28 mouse cellular contexts compared by ENCODE assay signal in genomic region chrX:74008063-74008462, GRCm38 (mm10). TPM values are rescaled to one million over a fixed set of nuclear protein-coding genes. Genes with fewer than 3 reads are reported as not detected.
DNase-seq lines count a peak whose midpoint lies in the region; ATAC-seq and TF ChIP-seq lines count a peak whose summit lies in the region.
"Had no signal": no experiment of that assay in that cellular context is flagged by ENCODE, and none has a peak within 500 bp of the region (broad histone marks: within the 10 kb centered on the region; RNA-seq: fewer than 3 reads in every experiment).

No protein-coding gene starts in this region.

- H3K27ac ChIP-seq in forebrain, embryonic 11.5 days (ENCODE audit: low read depth, low read length): no peak overlapping the region
- no peak overlapping the region for H3K27ac ChIP-seq in forebrain, embryonic 13.5 days
- peak overlapping the region; percentile 62 for H3K27ac ChIP-seq in ES-Bruce4 (ENCODE audit: insufficient read depth, low read length)
- H3K27ac ChIP-seq: embryonic facial prominence, embryonic 13.5 days; forebrain, embryonic 12.5 days; heart, embryonic 10.5 days; heart, embryonic 15.5 days; hindbrain, embryonic 12.5 days; hindbrain, postnatal 0 days; intestine, embryonic 15.5 days; liver, embryonic 14.5 days; macrophage; neural tube, embryonic 13.5 days had no signal

- DNase-seq in forebrain, embryonic 11.5 days (ENCODE audit: low spot score): peak; percentile 52
- peak; percentile 57 for DNase-seq in WW6 (ENCODE audit: low read depth, low spot score)
- DNase-seq in embryo, embryonic 11 days: peak; percentile 8
- no peak for DNase-seq in cerebellum, postnatal 14 days
- no peak for DNase-seq in cerebellum, adult 9-11 months
- DNase-seq: adrenal gland, postnatal 10 days; cerebellum, adult 11 months; cerebellum, adult 9-10 months; gastrocnemius, postnatal 14 days; heart, postnatal 36 days; kidney, adult 2 months; layer of hippocampus, postnatal 36 days; liver; lung, adult 2 months; lung, postnatal 10 days had no signal

- H3K36me3 ChIP-seq in forebrain, embryonic 11.5 days (ENCODE audit: control insufficient read depth, insufficient read depth, low read length): no peaks in the 10 kb centered on the region
- H3K36me3 ChIP-seq in forebrain, embryonic 13.5 days (ENCODE audit: poor library complexity, severe bottlenecking): no peaks in the 10 kb centered on the region
- no peaks in the 10 kb centered on the region for H3K36me3 ChIP-seq in ES-Bruce4 (ENCODE audit: control insufficient read depth, insufficient read depth, low read length, poor library complexity, severe bottlenecking)
- H3K36me3 ChIP-seq: embryonic facial prominence, embryonic 13.5 days; forebrain, embryonic 12.5 days; heart, embryonic 10.5 days; heart, embryonic 15.5 days; hindbrain, embryonic 12.5 days; intestine, embryonic 15.5 days; neural tube, embryonic 13.5 days had no signal

- H3K9me3 ChIP-seq in forebrain, embryonic 11.5 days (ENCODE audit: control insufficient read depth, low read length): no peaks in the 10 kb centered on the region
- H3K9me3 ChIP-seq in forebrain, embryonic 13.5 days (replicated peaks): no peaks in the 10 kb centered on the region
- H3K9me3 ChIP-seq in ES-Bruce4 (replicated peaks; ENCODE audit: control insufficient read depth, insufficient read depth, low read length, poor library complexity, severe bottlenecking): no peaks in the 10 kb centered on the region
- H3K9me3 ChIP-seq: embryonic facial prominence, embryonic 13.5 days; forebrain, embryonic 12.5 days; heart, embryonic 10.5 days; heart, embryonic 15.5 days; hindbrain, embryonic 12.5 days; intestine, embryonic 15.5 days; neural tube, embryonic 13.5 days had no signal

- TF ChIP-seq EP300 in ES-Bruce4 (IDR thresholded peaks at IDR 0.05; ENCODE audit: insufficient read depth, low read depth, low read length): peak; percentile 44; the same call in 1 of the 2 replicates

- 26% methylated on average over 8 of the region's 8 CpGs for WGBS in forebrain, embryonic 11.5 days
- WGBS in forebrain, embryonic 13.5 days: 24% methylated on average over 8 of the region's 8 CpGs

- H3K27me3 ChIP-seq in forebrain, embryonic 11.5 days (ENCODE audit: control insufficient read depth, insufficient read depth, low read length): no peaks in the 10 kb centered on the region
- no peaks in the 10 kb centered on the region for H3K27me3 ChIP-seq in forebrain, embryonic 13.5 days
- H3K27me3 ChIP-seq in ES-Bruce4 (ENCODE audit: control insufficient read depth, insufficient read depth, low read length, poor library complexity, severe bottlenecking): no peaks in the 10 kb centered on the region
- H3K27me3 ChIP-seq: embryonic facial prominence, embryonic 13.5 days; forebrain, embryonic 12.5 days; heart, embryonic 15.5 days; hindbrain, embryonic 12.5 days; intestine, embryonic 15.5 days; neural tube, embryonic 13.5 days had no signal

- H3K4me3 ChIP-seq in forebrain, embryonic 11.5 days (ENCODE audit: low read depth, low read length): no peak overlapping the region
- H3K4me3 ChIP-seq in forebrain, embryonic 13.5 days: no peak overlapping the region
- H3K4me3 ChIP-seq in ES-Bruce4 (ENCODE audit: low read depth, low read length): no peak overlapping the region
- H3K4me3 ChIP-seq: embryonic facial prominence, embryonic 13.5 days; forebrain, embryonic 12.5 days; heart, embryonic 10.5 days; heart, embryonic 15.5 days; hindbrain, embryonic 12.5 days; intestine, embryonic 15.5 days; neural tube, embryonic 13.5 days had no signal

- H3K4me1 ChIP-seq in forebrain, embryonic 11.5 days (replicated peaks; ENCODE audit: control insufficient read depth, insufficient read depth, low read length): no peaks in the 10 kb centered on the region
- no peaks in the 10 kb centered on the region for H3K4me1 ChIP-seq in forebrain, embryonic 13.5 days
- no peaks in the 10 kb centered on the region for H3K4me1 ChIP-seq in ES-Bruce4 (ENCODE audit: control insufficient read depth, insufficient read depth, low read length)
- H3K4me1 ChIP-seq: embryonic facial prominence, embryonic 13.5 days; heart, embryonic 10.5 days; heart, embryonic 15.5 days; hindbrain, embryonic 12.5 days; intestine, embryonic 15.5 days; neural tube, embryonic 13.5 days had no signal

- TF ChIP-seq CTCF in ES-Bruce4 (IDR thresholded peaks at IDR 0.05; ENCODE audit: low read depth, low read length): no peak

- no peak for ATAC-seq in forebrain, embryonic 11.5 days (replicated peaks; ENCODE audit: low FRiP score)
- no peak for ATAC-seq in forebrain, embryonic 13.5 days
- ATAC-seq: hindbrain, postnatal 0 days; intestine, embryonic 15.5 days; midbrain, embryonic 16.5 days had no signal

- TF ChIP-seq POLR2A in ES-Bruce4 (IDR thresholded peaks at IDR 0.05; ENCODE audit: insufficient read depth, low read length): no peak

- no peak overlapping the region for H3K9ac ChIP-seq in forebrain, embryonic 11.5 days (ENCODE audit: low read length)
- H3K9ac ChIP-seq in forebrain, embryonic 13.5 days: no peak overlapping the region
- no peak overlapping the region for H3K9ac ChIP-seq in ES-Bruce4 (ENCODE audit: low read depth, poor library complexity, severe bottlenecking)
- H3K9ac ChIP-seq: embryonic facial prominence, embryonic 13.5 days; forebrain, embryonic 12.5 days; heart, embryonic 15.5 days; hindbrain, embryonic 12.5 days; intestine, embryonic 15.5 days; liver, embryonic 14.5 days; neural tube, embryonic 13.5 days had no signal

- no peak overlapping the region for H3K4me2 ChIP-seq in forebrain, embryonic 11.5 days (ENCODE audit: low read depth, low read length, severe bottlenecking)
- no peak overlapping the region for H3K4me2 ChIP-seq in forebrain, embryonic 13.5 days
- H3K4me2 ChIP-seq: embryonic facial prominence, embryonic 13.5 days; forebrain, embryonic 12.5 days; heart, embryonic 15.5 days; hindbrain, embryonic 12.5 days; intestine, embryonic 15.5 days; neural tube, embryonic 13.5 days had no signal

RNA-seq across cellular contexts. Expression of gene Irak1, which starts 15.7 kb away (rescaled TPM):
- 49.1 and 56.7 TPM in 2 replicates for polyA plus RNA-seq in forebrain, embryonic 11.5 days (2014; fragmentation: Nextera tagmentation; extraction: Ambion mirVana)
- 38.9 and 39.4 TPM in 2 replicates for polyA plus RNA-seq in forebrain, embryonic 13.5 days (2015; fragmentation: Nextera tagmentation; extraction: Ambion mirVana)
- polyA plus RNA-seq in ES-Bruce4 (2011; ENCODE audit: insufficient read depth, insufficient read length, low read depth, missing spikeins): 35.1 and 35.4 TPM in 2 replicates

RNA-seq across cellular contexts. Expression of gene Hcfc1, which starts 41.9 kb away (rescaled TPM):
- polyA plus RNA-seq in forebrain, embryonic 11.5 days (2014; fragmentation: Nextera tagmentation; extraction: Ambion mirVana): 90.6 and 92.2 TPM in 2 replicates
- 59.4 and 68.9 TPM in 2 replicates for polyA plus RNA-seq in forebrain, embryonic 13.5 days (2015; fragmentation: Nextera tagmentation; extraction: Ambion mirVana)
- 91.4 and 96.4 TPM in 2 replicates for polyA plus RNA-seq in ES-Bruce4 (2011; ENCODE audit: insufficient read depth, insufficient read length, low read depth, missing spikeins)

Comparison
In these comparisons a context has a peak if more than half of its experiments do, and no peak if none do; other contexts are left out.
1. DNase-seq: peak in forebrain, embryonic 11.5 days (single experiment), WW6 (single experiment) and embryo, embryonic 11 days (single experiment); none in cerebellum, postnatal 14 days (0 of 2) and cerebellum, adult 9-11 months (single experiment).